Mouse (Mus musculus) embryonic stem cell, embryonic (primary cell): Measurements from ENCODE around the gene Esrrg.

Experiments used
- CTCF ChIA-PET, 4 experiments: fragments of 300-600 bp in 2 of 4; fragments of 350-600 bp in 2 of 4; sonication (Branson Sonifier 250); formaldehyde crosslinking; loops; one replicate each; lab custom pipeline; 2022; ENCODE audit warnings: inconsistent platforms in 2 of 4; lab: Charles Lee
- POLR2A ChIA-PET, 4 experiments: fragments of 300-600 bp in 2 of 4; fragments of 350-600 bp in 2 of 4; sonication (Branson Sonifier 250); formaldehyde crosslinking; loops; one replicate each; lab custom pipeline; 2022; ENCODE audit warnings: antibody characterized with exemption in 4 of 4, inconsistent platforms in 1 of 4; lab: Charles Lee

Gene Esrrg

GRCm38 (mm10) chr1:187983177-187983576 is 374.6 kb downstream of the Esrrg start:
- ChIA-PET CTCF (interaction anchor here in 1 of 4 experiments (0.6 kb wide), 1 partner anchor 122 kb away, joined by 3 read pairs; no protein-coding TSS in a partner anchor), POLR2A (interaction anchor here in 1 of 4 experiments (0.7 kb wide), 1 partner anchor 1106 kb away, joined by 4 read pairs; no protein-coding TSS in a partner anchor)

GRCm38 (mm10) chr1:187990161-187990560 is 381.6 kb downstream of the Esrrg start:
- ChIA-PET POLR2A (no interaction called here), CTCF (interaction anchor here in 3 of 4 experiments (0.6 to 1.0 kb wide), 6 partner anchors 23 to 538 kb away, joined by 3 to 5 read pairs (median 4); no protein-coding TSS in a partner anchor)

GRCm38 (mm10) chr1:187997584-187998338 is 389.2 kb downstream of the Esrrg start:
- CTCF ChIA-PET = no interaction called here

GRCm38 (mm10) chr1:187999121-187999520 is 390.5 kb downstream of the Esrrg start:
- POLR2A ChIA-PET = interaction anchor here in 1 of 4 experiments (0.7 kb wide), 1 partner anchor 920 kb away, joined by 3 read pairs; no protein-coding TSS in a partner anchor
- CTCF ChIA-PET = interaction anchor here in 1 of 4 experiments (0.7 kb wide), 1 partner anchor 291 kb away, joined by 3 read pairs; no protein-coding TSS in a partner anchor

More at GRCm38 (mm10) chr1:187997584-187998338, 389.2 kb downstream of the Esrrg start:
- POLR2A ChIA-PET = no interaction called here

GRCm38 (mm10) chr1:188000189-188000588 is 391.6 kb downstream of the Esrrg start:
- ChIA-PET CTCF (no interaction called here), POLR2A (no interaction called here)

- ChIA-PET POLR2A (interaction anchor here in 1 of 4 experiments (0.6 kb wide), 1 partner anchor 1572 kb away, joined by 3 read pairs; no protein-coding TSS in a partner anchor), CTCF (interaction anchor here in 1 of 4 experiments (0.6 kb wide), 1 partner anchor 1335 kb away, joined by 4 read pairs; no protein-coding TSS in a partner anchor)
Measured at GRCm38 (mm10) chr1:188006820-188007491, 398.4 kb downstream of the Esrrg start.

GRCm38 (mm10) chr1:188008476-188008875 is 399.9 kb downstream of the Esrrg start:
- CTCF ChIA-PET = interaction anchor here in 1 of 4 experiments (0.6 kb wide), 1 partner anchor 320 kb away, joined by 3 read pairs; no protein-coding TSS in a partner anchor
- POLR2A ChIA-PET = no interaction called here

- ChIA-PET CTCF (no interaction called here), POLR2A (no interaction called here)
Measured at GRCm38 (mm10) chr1:188009868-188010267, 401.3 kb downstream of the Esrrg start.

- ChIA-PET CTCF (no interaction called here), POLR2A (no interaction called here)
Measured at GRCm38 (mm10) chr1:188010860-188011259, 402.3 kb downstream of the Esrrg start.

GRCm38 (mm10) chr1:188014411-188014810 is 405.8 kb downstream of the Esrrg start:
- POLR2A ChIA-PET = interaction anchor here in 1 of 4 experiments (0.6 kb wide), 1 partner anchor 1196 kb away, joined by 5 read pairs; no protein-coding TSS in a partner anchor
- CTCF ChIA-PET = no interaction called here

- ChIA-PET POLR2A (no interaction called here), CTCF (no interaction called here)
Measured at GRCm38 (mm10) chr1:188017956-188018862, 409.6 kb downstream of the Esrrg start.

- ChIA-PET CTCF (no interaction called here), POLR2A (no interaction called here)
Measured at GRCm38 (mm10) chr1:188029205-188029604, 420.6 kb downstream of the Esrrg start.

- POLR2A ChIA-PET = no interaction called here
- CTCF ChIA-PET = no interaction called here
Measured at GRCm38 (mm10) chr1:188030116-188030515, 421.5 kb downstream of the Esrrg start.

- CTCF ChIA-PET = no interaction called here
- POLR2A ChIA-PET = no interaction called here
Measured at GRCm38 (mm10) chr1:188031276-188031675, 422.7 kb downstream of the Esrrg start.

- CTCF ChIA-PET = no interaction called here
- POLR2A ChIA-PET = interaction anchor here in 1 of 4 experiments (0.5 kb wide), 1 partner anchor 1593 kb away, joined by 9 read pairs; no protein-coding TSS in a partner anchor
Measured at GRCm38 (mm10) chr1:188035957-188036356, 427.4 kb downstream of the Esrrg start.

- ChIA-PET CTCF (no interaction called here), POLR2A (no interaction called here)
Measured at GRCm38 (mm10) chr1:188046691-188047121, 438.1 kb downstream of the Esrrg start.

GRCm38 (mm10) chr1:188047148-188047547 is 438.6 kb downstream of the Esrrg start:
- ChIA-PET CTCF (no interaction called here), POLR2A (no interaction called here)

GRCm38 (mm10) chr1:188055888-188056287 is 447.3 kb downstream of the Esrrg start:
- ChIA-PET POLR2A (no interaction called here), CTCF (no interaction called here)

GRCm38 (mm10) chr1:188057892-188058291 is 449.3 kb downstream of the Esrrg start:
- POLR2A ChIA-PET = no interaction called here

More at GRCm38 (mm10) chr1:188057892-188058291, 449.3 kb downstream of the Esrrg start:
- CTCF ChIA-PET = no interaction called here
